Mouse (Mus musculus) layer of hippocampus, adult 11-12 months (tissue): Measurements from ENCODE around the gene Ube2d1.

ENCODE experiments used
- DNase-seq: peaks from one replicate; pipeline ENCODE4 v3.0.0; 2022; ENCODE audit warnings: low spot score

Ube2d1 gene

GRCm38 (mm10) chr10:71222639-71223038 lies 62.4 kb downstream of the Ube2d1 start:
- DNase-seq, result no peak

GRCm38 (mm10) chr10:71218228-71218892 lies 66.7 kb downstream of the Ube2d1 start:
- DNase-seq, result peak; percentile 88

- no peak for DNase-seq
These were observed 69.1 kb downstream of the Ube2d1 start for GRCm38 (mm10) chr10:71215996-71216395.
